Mouse (Mus musculus) R1 (cell line): ENCODE measurements at regions not wholly inside any gene's neighbourhood (a gene's known extent, or its start where the extent isn't known, plus 50 kb on each side); places are given as distances from the start of the nearest gene placed in this dataset.

Experiments
- DNase-seq: peaks from one replicate; pipeline ENCODE4 v3.0.0-alpha.2; 2018; ENCODE audit warnings: low read depth, low spot score

GRCm38 (mm10) chr10:70739348-70739966, 83.7 kb upstream of the Phyhipl start:
- peak; percentile 93 for DNase-seq

GRCm38 (mm10) chr10:70738686-70739085, 82.9 kb upstream of the Phyhipl start:
- DNase-seq: peak; percentile 77

GRCm38 (mm10) chr10:70733956-70734355, 78.2 kb upstream of the Phyhipl start:
- DNase-seq: peak; percentile 94

- DNase-seq: no peak
These were observed 77.7 kb upstream of the Phyhipl start for GRCm38 (mm10) chr10:70733478-70733877.

GRCm38 (mm10) chr10:70725091-70725490, 69.3 kb upstream of the Phyhipl start:
- no peak for DNase-seq

- DNase-seq: no peak
These were observed 67.0 kb upstream of the Phyhipl start for GRCm38 (mm10) chr10:70722783-70723182.

- no peak for DNase-seq
These were observed 66.6 kb upstream of the Phyhipl start for GRCm38 (mm10) chr10:70722381-70722780.

GRCm38 (mm10) chr10:70717464-70717863, 61.7 kb upstream of the Phyhipl start:
- DNase-seq: peak; percentile 85

- peak; percentile 87 for DNase-seq
These were observed 61.3 kb upstream of the Phyhipl start for GRCm38 (mm10) chr10:70717025-70717424.

GRCm38 (mm10) chr10:70713306-70713705, 57.5 kb upstream of the Phyhipl start:
- no peak for DNase-seq

GRCm38 (mm10) chr10:70708806-70709205, 53.0 kb upstream of the Phyhipl start:
- DNase-seq: peak; percentile 90
